Mouse (Mus musculus) bone marrow, adult 2 months (tissue): ENCODE results near the gene Hs6st2.

Experiments used
- CTCF ChIP-seq: fragments of 200-500 bp; IDR thresholded peaks from 2 replicates; pipeline ENCODE4 v1.5.1; 2011; ENCODE audit warnings: low read length, control low read depth; ENCODE audit not compliant: control insufficient read depth, insufficient read depth
- POLR2A ChIP-seq: fragments of 200-500 bp; IDR thresholded peaks from 2 replicates; pipeline ENCODE4 v1.6.1; 2011; ENCODE audit warnings: low read depth, mild to moderate bottlenecking, control low read depth, low read length, borderline replicate concordance; ENCODE audit not compliant: control insufficient read depth

- TF ChIP-seq CTCF, result no peak
- no peak for TF ChIP-seq POLR2A
These were observed 183.8 kb downstream of the Hs6st2 start for GRCm38 (mm10) chrX:51497831-51498230.
